Mouse (Mus musculus) embryonic fibroblast, embryonic 13.5 days (primary cell): ENCODE results near the gene Rasgrp3.

Experiments used
- CTCF ChIP-seq: IDR thresholded peaks from 2 replicates; pipeline ENCODE4 v1.5.1; 2011; ENCODE audit warnings: mild to moderate bottlenecking, control low read depth, low read length, moderate library complexity, borderline replicate concordance; ENCODE audit not compliant: insufficient read depth
- POLR2A ChIP-seq: IDR thresholded peaks from 2 replicates; pipeline ENCODE4 v1.6.1; 2011; ENCODE audit warnings: low read depth, mild to moderate bottlenecking, control low read depth, low read length, moderate library complexity

DNA sequence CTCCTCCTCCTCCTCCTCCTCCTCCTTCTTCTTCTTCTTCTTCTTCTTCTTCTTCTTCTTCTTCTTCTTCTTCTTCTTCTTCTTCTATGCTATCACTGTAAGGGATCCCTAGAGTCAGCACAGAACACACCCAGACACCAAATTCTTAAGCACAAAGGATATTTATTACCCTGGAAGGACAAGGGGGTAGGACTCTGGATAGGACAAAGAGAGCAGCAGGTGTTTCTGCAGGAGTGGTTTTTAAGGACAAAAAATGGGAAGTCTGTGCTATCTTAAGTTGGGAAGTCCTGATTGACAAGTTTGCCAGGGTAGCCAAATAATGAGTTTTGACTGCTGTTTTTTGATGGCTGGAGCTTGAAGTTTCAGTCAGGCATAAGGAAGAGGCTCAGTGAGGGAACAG is 17.9 kb downstream of the Rasgrp3 start:
- TF ChIP-seq CTCF (no peak), POLR2A (no peak)
